Mouse (Mus musculus) forebrain, embryonic 12.5 days (tissue): Measurements from ENCODE around the gene Oca2. TPM values are rescaled to one million over a fixed set of nuclear protein-coding genes. Genes with fewer than 3 reads are reported as not detected.

Experiments used
- ATAC-seq: fragments of 200-750 bp; cut with Nextera tagmentation; 2 replicates; pipeline ENCODE4 v1.8.0; 2017; ENCODE audit warnings: moderate TSS enrichment; ENCODE audit not compliant: low FRiP score
- H3K27ac ChIP-seq: fragments of 300-500 bp; sonication (generic); 2 replicates; pipeline ENCODE4 v1.5.1; 2016; ENCODE audit warnings: mild to moderate bottlenecking
- H3K27me3 ChIP-seq: fragments of 300-500 bp; sonication (generic); 2 replicates; pipeline ENCODE4 v1.6.1; 2016; ENCODE audit warnings: mild to moderate bottlenecking
- H3K36me3 ChIP-seq: fragments of 300-500 bp; sonication (generic); replicated peaks from 2 replicates; pipeline ENCODE4 v1.6.1; 2016; ENCODE audit warnings: mild to moderate bottlenecking
- H3K4me1 ChIP-seq: fragments of 300-500 bp; sonication (generic); 2 replicates; pipeline ENCODE4 v1.6.1; 2016
- H3K4me2 ChIP-seq: fragments of 300-500 bp; sonication (generic); 2 replicates; pipeline ENCODE4 v1.6.1; 2016; ENCODE audit warnings: mild to moderate bottlenecking, moderate library complexity
- H3K4me3 ChIP-seq: fragments of 300-500 bp; sonication (generic); replicated peaks from 2 replicates; pipeline ENCODE4 v1.5.1; 2016; ENCODE audit warnings: mild to moderate bottlenecking
- H3K9ac ChIP-seq: fragments of 300-500 bp; sonication (generic); 2 replicates; pipeline ENCODE4 v1.6.1; 2016; ENCODE audit warnings: mild to moderate bottlenecking
- H3K9me3 ChIP-seq: fragments of 300-500 bp; sonication (generic); 2 replicates; pipeline ENCODE4 v1.6.1; 2016
- whole genome bisulfite sequencing: fragments of 180-500 bp; shearing (Covaris S2); methylation state at CpG from one replicate; pipeline ENCODE4 v1.1.7; 2016; 5-methylcytosine and 5-hydroxymethylcytosine counted together
- polyA plus RNA-seq: library from polyadenylated mRNA; unstranded; fragments of >200 nt; fragmentation: Nextera tagmentation; extraction: Ambion mirVana; gene quantifications from 2 replicates; pipeline ENCODE4 v1.2.1, GENCODE M21; 2016

Oca2 gene
- polyA plus RNA-seq, 1 experiment from 2014 or later, result 0.09 TPM

GRCm38 (mm10) chr7:56419253-56419844 is 179.8 kb downstream of the Oca2 start:
- Histone ChIP-seq H3K27me3 (no peaks in the 10 kb centered on the region), H3K36me3 (no peaks in the 10 kb centered on the region), H3K9me3 (no peaks in the 10 kb centered on the region), H3K27ac (no peak overlapping the region), H3K4me2 (no peak overlapping the region), H3K9ac (no peak overlapping the region), H3K4me3 (no peak overlapping the region), H3K4me1 (peaks cover 7% of the 10 kb centered on the region)
- ATAC-seq, result no peak; the same call in 1 of the 2 replicates
- 26% methylated on average over 5 of the region's 5 CpGs for WGBS

- Histone ChIP-seq H3K4me3 (no peak overlapping the region), H3K9me3 (no peaks in the 10 kb centered on the region), H3K36me3 (no peaks in the 10 kb centered on the region), H3K9ac (no peak overlapping the region), H3K4me1 (peaks cover 7% of the 10 kb centered on the region), H3K27ac (no peak overlapping the region), H3K27me3 (no peaks in the 10 kb centered on the region), H3K4me2 (no peak overlapping the region)
- no peak for ATAC-seq
- 83% methylated on average over 2 of the region's 2 CpGs for WGBS
Observed at GRCm38 (mm10) chr7:56421946-56422345, 182.4 kb downstream of the Oca2 start.

- H3K27ac ChIP-seq, result no peak overlapping the region
Observed at GRCm38 (mm10) chr7:56423548-56423947, 184.0 kb downstream of the Oca2 start.

DNA sequence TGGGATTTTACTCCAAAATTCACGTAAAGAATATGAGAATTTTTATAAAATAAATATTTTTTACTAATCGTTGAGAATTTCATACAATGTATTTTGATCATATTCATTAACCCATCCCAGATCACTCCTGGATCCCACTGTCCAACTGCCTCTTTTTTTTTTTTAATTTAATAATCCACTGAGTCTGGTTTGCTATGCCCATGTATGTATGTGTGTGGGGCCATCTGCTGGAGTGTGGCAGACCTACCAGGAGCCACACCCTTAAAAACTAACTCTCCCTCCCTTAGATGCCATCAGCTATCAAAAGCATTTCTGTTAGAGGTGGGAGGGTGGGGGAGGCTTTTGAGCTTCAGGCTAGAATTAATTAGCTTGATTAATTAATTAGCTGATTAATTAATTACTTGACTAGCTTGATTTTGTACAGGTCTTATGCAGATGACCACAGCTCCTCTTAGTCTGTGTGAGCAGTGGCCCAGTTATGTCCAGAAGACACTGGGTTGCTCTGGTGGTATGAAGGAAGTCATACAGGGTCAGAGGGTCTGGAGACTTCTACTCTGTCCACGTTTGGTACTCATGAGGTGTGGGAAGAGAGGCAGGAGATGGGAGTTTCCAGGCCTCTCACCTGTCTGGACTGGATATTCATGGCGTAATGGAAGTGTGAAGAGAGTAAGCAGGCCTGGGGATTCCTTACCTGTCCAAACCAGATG is 221.4 kb downstream of the Oca2 start:
- H3K9ac ChIP-seq, result no peak overlapping the region
- ATAC-seq, result no peak

More at GRCm38 (mm10) chr7:56423548-56423947, 184.0 kb downstream of the Oca2 start:
- H3K36me3 ChIP-seq, result no peaks in the 10 kb centered on the region
- H3K4me2 ChIP-seq, result no peak overlapping the region
- H3K4me1 ChIP-seq, result peaks cover 5% of the 10 kb centered on the region
- no peaks in the 10 kb centered on the region for H3K9me3 ChIP-seq
- WGBS, result 89% methylated on average over 2 of the region's 2 CpGs
- H3K27me3 ChIP-seq, result no peaks in the 10 kb centered on the region
- ATAC-seq, result no peak
- no peak overlapping the region for H3K4me3 ChIP-seq
- no peak overlapping the region for H3K9ac ChIP-seq

GRCm38 (mm10) chr7:56498242-56498641 is 258.7 kb downstream of the Oca2 start:
- 73% methylated on average over 2 of the region's 2 CpGs for WGBS

More for the DNA sequence above, 221.4 kb downstream of the Oca2 start:
- Histone ChIP-seq H3K27ac (no peak overlapping the region), H3K4me1 (no peaks in the 10 kb centered on the region), H3K4me3 (no peak overlapping the region), H3K36me3 (no peaks in the 10 kb centered on the region), H3K27me3 (no peaks in the 10 kb centered on the region), H3K9me3 (no peaks in the 10 kb centered on the region), H3K4me2 (no peak overlapping the region)
- 82% methylated on average over 4 of the region's 4 CpGs for WGBS

GRCm38 (mm10) chr7:56499319-56499718 is 259.8 kb downstream of the Oca2 start:
- Histone ChIP-seq H3K4me3 (no peak overlapping the region), H3K4me1 (no peaks in the 10 kb centered on the region), H3K36me3 (no peaks in the 10 kb centered on the region), H3K9me3 (no peaks in the 10 kb centered on the region), H3K27ac (no peak overlapping the region), H3K27me3 (no peaks in the 10 kb centered on the region), H3K9ac (no peak overlapping the region), H3K4me2 (no peak overlapping the region)
- ATAC-seq, result no peak
- 83% methylated on average over 2 of the region's 2 CpGs for WGBS

More at GRCm38 (mm10) chr7:56498242-56498641, 258.7 kb downstream of the Oca2 start:
- no peak overlapping the region for H3K4me3 ChIP-seq
- H3K9me3 ChIP-seq, result no peaks in the 10 kb centered on the region
- H3K4me2 ChIP-seq, result no peak overlapping the region
- no peak overlapping the region for H3K9ac ChIP-seq
- no peaks in the 10 kb centered on the region for H3K4me1 ChIP-seq
- ATAC-seq, result no peak
- H3K27ac ChIP-seq, result no peak overlapping the region
- no peaks in the 10 kb centered on the region for H3K27me3 ChIP-seq
- H3K36me3 ChIP-seq, result no peaks in the 10 kb centered on the region

- no peak overlapping the region for H3K4me3 ChIP-seq
- H3K9me3 ChIP-seq, result no peaks in the 10 kb centered on the region
- no peaks in the 10 kb centered on the region for H3K36me3 ChIP-seq
- no peaks in the 10 kb centered on the region for H3K4me1 ChIP-seq
- no peak overlapping the region for H3K9ac ChIP-seq
- no peak overlapping the region for H3K4me2 ChIP-seq
- no peak for ATAC-seq
- no peak overlapping the region for H3K27ac ChIP-seq
- 63% methylated on average over 1 of the region's 1 CpGs for WGBS
- no peaks in the 10 kb centered on the region for H3K27me3 ChIP-seq
Observed at GRCm38 (mm10) chr7:56499767-56500166, 260.2 kb downstream of the Oca2 start.

- no peak overlapping the region for H3K27ac ChIP-seq
- no peaks in the 10 kb centered on the region for H3K4me1 ChIP-seq
- no peak overlapping the region for H3K4me3 ChIP-seq
- H3K36me3 ChIP-seq, result no peaks in the 10 kb centered on the region
- H3K4me2 ChIP-seq, result no peak overlapping the region
- 97% methylated on average over 1 of the region's 1 CpGs for WGBS
- H3K9me3 ChIP-seq, result no peaks in the 10 kb centered on the region
- no peak for ATAC-seq
- H3K9ac ChIP-seq, result no peak overlapping the region
- no peaks in the 10 kb centered on the region for H3K27me3 ChIP-seq
Observed at GRCm38 (mm10) chr7:56500438-56500837, 260.9 kb downstream of the Oca2 start.

GRCm38 (mm10) chr7:56518581-56518980 is 279.0 kb downstream of the Oca2 start:
- H3K9me3 ChIP-seq, result no peaks in the 10 kb centered on the region
- WGBS, result 6% methylated on average over 1 of the region's 1 CpGs
- H3K4me3 ChIP-seq, result no peak overlapping the region
- H3K27ac ChIP-seq, result no peak overlapping the region
- H3K4me1 ChIP-seq, result 0 out of 2 replicates have a peak, but pooled peaks cover 4% of the 10 kb centered on the region
- no peaks in the 10 kb centered on the region for H3K36me3 ChIP-seq
- no peaks in the 10 kb centered on the region for H3K27me3 ChIP-seq
- ATAC-seq, result no peak
- no peak overlapping the region for H3K9ac ChIP-seq
- H3K4me2 ChIP-seq, result no peak overlapping the region

DNA sequence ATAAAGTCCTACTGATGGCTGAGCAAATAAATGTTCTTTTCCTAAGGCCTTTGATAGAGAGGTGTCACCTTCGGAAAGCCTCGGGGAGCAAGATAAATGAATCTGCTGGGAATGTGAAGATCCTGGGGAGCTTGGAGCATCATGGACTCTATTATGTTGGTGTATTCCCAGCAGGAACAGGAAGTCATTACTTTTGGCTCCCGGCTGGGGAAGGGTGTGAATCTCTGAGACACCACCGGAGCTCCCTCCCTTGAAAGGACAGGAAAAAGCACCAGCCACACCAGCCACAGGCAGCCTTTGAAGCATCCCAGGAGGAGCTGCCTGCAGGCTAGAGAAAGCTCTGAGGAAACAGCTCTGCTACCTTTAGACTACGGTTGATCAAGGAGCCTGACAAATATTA is 280.2 kb downstream of the Oca2 start:
- H3K4me2 ChIP-seq, result no peak overlapping the region
- H3K9me3 ChIP-seq, result no peaks in the 10 kb centered on the region
- H3K36me3 ChIP-seq, result no peaks in the 10 kb centered on the region
- no peak for ATAC-seq
- H3K4me1 ChIP-seq, result 0 out of 2 replicates have a peak, but pooled peaks cover 4% of the 10 kb centered on the region
- WGBS, result 24% methylated on average over 5 of the region's 5 CpGs
- no peak overlapping the region for H3K4me3 ChIP-seq
- H3K27me3 ChIP-seq, result no peaks in the 10 kb centered on the region
- H3K9ac ChIP-seq, result no peak overlapping the region
- H3K27ac ChIP-seq, result no peak overlapping the region

DNA sequence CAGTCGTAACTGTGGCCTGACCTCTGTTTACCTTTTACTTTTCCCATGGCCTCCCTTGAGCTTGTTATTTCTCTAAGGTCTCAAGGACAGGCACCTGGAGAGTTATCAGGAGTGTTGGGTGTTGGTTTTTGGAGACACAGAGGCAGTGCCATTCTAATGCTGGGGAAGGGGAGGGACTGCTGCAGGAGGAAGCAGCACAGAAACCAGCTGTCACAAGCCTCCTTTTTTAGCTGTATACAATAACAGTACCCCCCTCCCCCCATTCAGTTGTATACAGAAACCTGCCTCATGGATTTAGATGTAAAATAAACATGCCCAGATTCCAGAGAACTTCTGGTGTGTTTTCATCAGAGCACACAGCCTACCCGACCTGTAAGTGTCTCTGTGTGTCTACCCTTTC is 295.3 kb downstream of the Oca2 start:
- WGBS, result 80% methylated on average over 2 of the region's 2 CpGs
- Histone ChIP-seq H3K4me3 (no peak overlapping the region), H3K27me3 (no peaks in the 10 kb centered on the region), H3K4me1 (no peaks in the 10 kb centered on the region), H3K4me2 (no peak overlapping the region), H3K9ac (no peak overlapping the region), H3K36me3 (no peaks in the 10 kb centered on the region), H3K27ac (no peak overlapping the region), H3K9me3 (no peaks in the 10 kb centered on the region)
- no peak for ATAC-seq

GRCm38 (mm10) chr7:56549226-56549625 is 309.7 kb downstream of the Oca2 start:
- Histone ChIP-seq H3K36me3 (no peaks in the 10 kb centered on the region), H3K4me1 (0 out of 2 replicates have a peak, but pooled peaks cover 3% of the 10 kb centered on the region), H3K27ac (no peak overlapping the region), H3K4me3 (no peak overlapping the region), H3K27me3 (no peaks in the 10 kb centered on the region), H3K9ac (no peak overlapping the region), H3K4me2 (no peak overlapping the region), H3K9me3 (no peaks in the 10 kb centered on the region)
- 81% methylated on average over 4 of the region's 4 CpGs for WGBS
- ATAC-seq, result no peak

DNA sequence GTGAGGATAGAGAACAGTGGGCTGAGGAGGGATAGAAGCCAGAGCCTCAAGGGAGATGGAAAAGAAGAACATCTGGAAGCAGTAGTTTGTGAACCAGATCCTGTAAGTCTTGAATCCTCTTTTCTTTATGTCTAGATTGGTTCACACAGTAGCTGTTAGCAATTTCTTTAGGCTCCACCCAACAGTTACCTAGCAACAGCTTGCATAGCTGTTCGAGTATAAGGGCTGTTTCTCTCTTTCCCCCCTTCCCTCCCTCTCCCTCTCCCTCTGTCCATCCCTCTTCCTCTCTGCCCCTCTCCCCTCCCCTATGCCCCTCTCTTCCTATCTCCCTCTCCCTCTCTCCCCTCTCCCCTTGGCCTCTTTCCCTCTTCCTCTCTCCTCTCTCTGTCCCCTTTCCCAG is 312.2 kb downstream of the Oca2 start:
- Histone ChIP-seq H3K4me2 (no peak overlapping the region), H3K27me3 (no peaks in the 10 kb centered on the region), H3K4me3 (no peak overlapping the region), H3K36me3 (no peaks in the 10 kb centered on the region), H3K9ac (no peak overlapping the region), H3K4me1 (0 out of 2 replicates have a peak, but pooled peaks cover 3% of the 10 kb centered on the region), H3K27ac (no peak overlapping the region), H3K9me3 (no peaks in the 10 kb centered on the region)
- no peak for ATAC-seq
- WGBS, result 17% methylated on average over 1 of the region's 1 CpGs
